Mouse (Mus musculus) heart, embryonic 14.5 days (tissue): ENCODE results near the gene Arhgap31. TPM values are rescaled to one million over a fixed set of nuclear protein-coding genes. Genes with fewer than 3 reads are reported as not detected.

Source experiments
- ATAC-seq: fragments of 200-750 bp; cut with Nextera tagmentation; 2 replicates; pipeline ENCODE4 v1.8.0; 2017; ENCODE audit warnings: low read depth, moderate TSS enrichment; ENCODE audit not compliant: insufficient number of reproducible peaks, insufficient read depth, low FRiP score
- H3K27ac ChIP-seq, 2 experiments: fragments of 200-500 bp in 1 of 2; fragments of 300-500 bp in 1 of 2; sonication (generic) in 1 of 2; replicated peaks in 1 of 2; 2 replicates each; pipeline ENCODE4 v1.5.1; 2012 to 2014; ENCODE audit warnings: low read depth in 2 of 2, low read length in 2 of 2, control low read depth in 1 of 2, mild to moderate bottlenecking in 1 of 2, mixed read lengths in 1 of 2; ENCODE audit not compliant: control insufficient read depth in 1 of 2, insufficient read depth in 1 of 2
- H3K27me3 ChIP-seq: fragments of 300-500 bp; sonication (generic); 2 replicates; pipeline ENCODE4 v1.6.1; 2014; ENCODE audit warnings: mild to moderate bottlenecking, low read length, control low read depth; ENCODE audit not compliant: control insufficient read depth, insufficient read depth
- H3K36me3 ChIP-seq: fragments of 300-500 bp; sonication (generic); 2 replicates; pipeline ENCODE4 v1.6.1; 2014; ENCODE audit warnings: mild to moderate bottlenecking, control low read depth, low read length, mixed read lengths; ENCODE audit not compliant: control insufficient read depth, insufficient read depth
- H3K4me1 ChIP-seq, 2 experiments: fragments of 200-500 bp in 1 of 2; fragments of 300-500 bp in 1 of 2; sonication (generic) in 1 of 2; 2 replicates each; pipeline ENCODE4 v1.6.1; 2012 to 2014; ENCODE audit warnings: low read length in 2 of 2, control low read depth in 1 of 2, mixed read lengths in 1 of 2; ENCODE audit not compliant: control insufficient read depth in 2 of 2, insufficient read depth in 2 of 2
- H3K4me2 ChIP-seq: fragments of 300-500 bp; sonication (generic); 2 replicates; pipeline ENCODE4 v1.6.1; 2014; ENCODE audit warnings: mild to moderate bottlenecking, low read length
- H3K4me3 ChIP-seq, 2 experiments: fragments of 200-500 bp in 1 of 2; fragments of 300-500 bp in 1 of 2; sonication (generic) in 1 of 2; 2 replicates each; pipeline ENCODE4 v1.5.1; 2012 to 2014; ENCODE audit warnings: low read length in 2 of 2, mild to moderate bottlenecking in 2 of 2, control low read depth in 1 of 2, low read depth in 1 of 2, moderate library complexity in 1 of 2; ENCODE audit not compliant: control insufficient read depth in 1 of 2, insufficient read depth in 1 of 2
- H3K9ac ChIP-seq: fragments of 300-500 bp; sonication (generic); 2 replicates; pipeline ENCODE4 v1.6.1; 2014; ENCODE audit warnings: mild to moderate bottlenecking, low read length
- H3K9me3 ChIP-seq: fragments of 300-500 bp; sonication (generic); 2 replicates; pipeline ENCODE4 v1.6.1; 2016; ENCODE audit warnings: low read length, control low read depth; ENCODE audit not compliant: control insufficient read depth
- WGBS: fragments of 180-500 bp; shearing (Covaris S2); extraction: QIAGEN DNeasy Blood & Tissue Kit; methylation state at CpG from one replicate; pipeline ENCODE4 v1.1.7; 2014; 5-methylcytosine and 5-hydroxymethylcytosine counted together
- polyA plus RNA-seq: library from polyadenylated mRNA; unstranded; fragments of >200 nt; fragmentation: Nextera tagmentation; extraction: Ambion mirVana; gene quantifications from 2 replicates; pipeline ENCODE4 v1.2.1, GENCODE M21; 2014

The Arhgap31 gene
- polyA plus RNA-seq, 1 experiment from 2014 or later, result 51.3 TPM

DNA sequence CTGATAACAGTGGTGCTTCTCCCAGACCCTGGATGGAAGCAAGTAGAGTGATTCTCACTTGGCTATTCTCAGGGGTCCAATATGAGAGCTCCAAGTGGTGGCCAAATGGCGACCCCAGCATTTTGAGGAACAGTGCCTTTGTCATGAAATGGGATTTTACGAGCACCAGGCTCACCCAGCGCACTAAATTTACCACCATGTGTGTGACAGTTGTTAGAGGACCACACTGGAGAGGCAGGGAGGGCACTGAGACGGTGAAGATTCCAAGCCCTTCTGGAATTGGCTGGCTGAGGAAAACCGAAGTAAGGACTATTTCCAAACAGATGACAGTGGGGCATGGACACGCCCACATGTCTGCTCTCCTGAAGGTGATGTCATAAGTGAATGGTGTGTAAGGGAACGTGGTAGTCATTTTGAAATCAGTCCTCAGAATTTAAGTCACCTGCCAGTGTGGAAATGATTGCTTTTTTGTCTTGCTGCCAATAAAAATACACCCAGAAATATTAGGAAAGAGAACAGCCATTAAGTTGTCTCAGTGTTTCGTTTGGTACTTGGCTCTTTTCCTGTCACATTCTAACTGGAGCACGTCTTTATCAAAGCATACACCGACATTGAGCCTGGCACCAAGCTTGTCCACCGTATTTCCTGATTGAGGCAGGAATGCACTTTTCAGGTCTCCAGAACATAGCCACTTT lies 113.9 kb downstream of the Arhgap31 start:
- Histone ChIP-seq H3K4me3 (no peak overlapping the region), H3K36me3 (peaks cover 78% of the 10 kb centered on the region), H3K9me3 (no peaks in the 10 kb centered on the region), H3K4me1 (no peaks in the 10 kb centered on the region), H3K27ac (0 out of 4 replicates have a peak overlapping the region, but pooled peaks of 1 of the 2 experiments have one; percentile 15), H3K9ac (no peak overlapping the region), H3K27me3 (no peaks in the 10 kb centered on the region), H3K4me2 (no peak overlapping the region)
- ATAC-seq, result no peak
- WGBS, result 66% methylated on average over 11 of the region's 11 CpGs

DNA sequence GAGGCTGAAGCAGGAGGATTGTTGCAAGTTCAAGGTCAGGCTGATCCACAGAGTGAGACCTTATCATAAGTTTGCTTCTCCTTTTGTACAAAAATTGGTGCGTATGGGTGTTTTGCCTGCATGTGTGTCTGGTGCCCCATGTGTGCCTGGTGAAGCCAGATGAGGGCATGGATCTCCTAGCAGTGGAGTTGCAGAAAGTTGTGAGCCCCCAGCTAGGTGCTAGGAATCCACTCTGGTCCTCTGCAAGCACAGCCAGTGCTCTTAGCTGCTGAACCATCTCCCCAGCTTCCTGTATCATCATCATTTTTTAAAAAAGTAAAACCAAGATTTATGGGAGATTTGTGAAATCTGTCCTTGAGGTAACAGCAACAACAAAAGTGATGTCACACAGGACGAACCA lies 116.4 kb downstream of the Arhgap31 start:
- ATAC-seq, result no peak
- no peak overlapping the region for H3K4me3 ChIP-seq
- 93% methylated on average over 2 of the region's 2 CpGs for WGBS
- no peak overlapping the region for H3K9ac ChIP-seq
- H3K27me3 ChIP-seq, result no peaks in the 10 kb centered on the region
- H3K9me3 ChIP-seq, result no peaks in the 10 kb centered on the region
- H3K4me2 ChIP-seq, result no peak overlapping the region
- H3K36me3 ChIP-seq, result peaks cover 67% of the 10 kb centered on the region
- H3K4me1 ChIP-seq, result no peaks in the 10 kb centered on the region
- no peak overlapping the region for H3K27ac ChIP-seq

DNA sequence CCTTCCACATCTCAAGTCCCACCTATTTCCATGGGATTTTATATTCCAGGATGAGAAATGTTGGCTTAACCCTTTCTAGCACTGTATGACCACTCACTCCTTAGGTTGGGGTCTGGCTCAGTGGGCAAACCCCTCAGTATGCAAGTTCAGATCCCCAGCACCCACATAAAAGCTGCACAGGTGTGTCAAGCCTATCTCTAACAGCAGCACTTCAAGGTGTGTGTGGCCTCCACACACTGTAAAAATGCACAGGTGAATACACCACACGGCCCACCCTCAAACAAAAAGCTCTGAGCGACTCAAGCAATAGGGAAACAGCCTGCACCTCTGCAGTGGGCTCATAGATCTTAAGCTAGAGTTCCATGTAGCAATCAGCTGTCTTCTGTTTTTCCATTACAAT lies 117.0 kb downstream of the Arhgap31 start:
- H3K4me2 ChIP-seq, result no peak overlapping the region
- H3K27me3 ChIP-seq, result no peaks in the 10 kb centered on the region
- H3K4me1 ChIP-seq, result no peaks in the 10 kb centered on the region
- H3K9ac ChIP-seq, result no peak overlapping the region
- WGBS, result 86% methylated on average over 2 of the region's 2 CpGs
- no peaks in the 10 kb centered on the region for H3K9me3 ChIP-seq
- H3K36me3 ChIP-seq, result peaks cover 67% of the 10 kb centered on the region
- no peak overlapping the region for H3K4me3 ChIP-seq
- no peak overlapping the region for H3K27ac ChIP-seq
- ATAC-seq, result no peak

GRCm38 (mm10) chr16:38594435-38594834 lies 118.6 kb downstream of the Arhgap31 start:
- Histone ChIP-seq H3K9ac (no peak overlapping the region), H3K4me2 (no peak overlapping the region)

DNA sequence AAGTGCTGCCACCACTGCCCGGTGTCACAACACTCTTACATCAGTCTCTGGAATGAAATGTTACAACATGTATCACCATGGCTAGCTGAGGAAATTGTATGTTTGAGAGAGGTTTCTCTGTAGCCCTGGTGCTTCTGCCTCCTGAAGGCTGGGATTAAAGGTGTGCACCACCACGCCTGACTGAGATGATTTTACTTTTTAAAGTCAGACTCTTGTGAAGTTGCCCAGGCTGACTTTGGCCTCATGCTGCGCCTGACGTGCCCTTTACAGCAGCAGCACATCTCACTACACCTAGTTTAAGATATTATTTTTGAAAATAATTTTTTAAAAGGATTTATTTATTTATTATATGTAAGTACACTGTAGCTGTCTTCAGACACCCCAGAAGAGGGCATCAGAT lies 120.1 kb downstream of the Arhgap31 start:
- Histone ChIP-seq H3K36me3 (peaks cover 63% of the 10 kb centered on the region), H3K27ac (no peak overlapping the region)
- WGBS, result 91% methylated on average over 4 of the region's 4 CpGs

More at GRCm38 (mm10) chr16:38594435-38594834, 118.6 kb downstream of the Arhgap31 start:
- Histone ChIP-seq H3K27ac (0 out of 4 replicates have a peak overlapping the region, but pooled peaks of 1 of the 2 experiments have one; percentile 6), H3K4me1 (no peaks in the 10 kb centered on the region), H3K27me3 (no peaks in the 10 kb centered on the region), H3K36me3 (peaks cover 64% of the 10 kb centered on the region), H3K9me3 (no peaks in the 10 kb centered on the region), H3K4me3 (no peak overlapping the region)
- 29% methylated on average over 1 of the region's 1 CpGs for WGBS
- ATAC-seq, result no peak

DNA sequence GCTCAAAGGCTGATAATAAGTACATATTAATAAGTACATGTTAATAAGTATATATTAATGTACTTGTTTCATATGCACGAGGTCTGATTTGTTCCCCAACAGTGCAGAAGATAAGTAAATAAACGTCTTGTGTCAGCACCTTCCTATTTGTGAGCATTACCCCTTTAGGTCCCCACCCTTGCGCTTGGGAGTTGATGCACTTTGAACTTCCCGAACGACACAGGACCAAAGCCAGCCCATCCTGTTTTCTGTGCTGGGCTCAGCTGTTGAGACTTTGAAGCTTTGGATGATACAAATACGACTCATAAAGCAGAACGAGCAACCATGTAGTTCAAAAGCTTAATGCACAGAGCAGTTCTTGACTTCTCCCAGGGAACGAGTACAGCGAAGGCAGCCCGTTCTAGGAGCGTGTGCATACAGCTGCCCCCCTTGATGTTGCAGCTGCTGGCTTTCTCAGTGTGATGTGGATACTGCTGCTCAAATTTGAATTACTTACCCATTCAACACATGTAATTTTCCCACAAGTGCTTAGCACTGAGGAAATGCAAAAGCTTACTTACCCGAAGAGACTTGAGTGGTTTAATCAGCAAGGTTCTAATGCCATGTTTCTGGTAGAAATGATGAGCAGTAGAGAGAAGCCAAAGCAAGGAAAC lies 120.9 kb downstream of the Arhgap31 start:
- H3K36me3 ChIP-seq, result peaks cover 70% of the 10 kb centered on the region
- no peaks in the 10 kb centered on the region for H3K9me3 ChIP-seq
- no peaks in the 10 kb centered on the region for H3K27me3 ChIP-seq
- H3K4me1 ChIP-seq, result no peaks in the 10 kb centered on the region
- no peak overlapping the region for H3K4me2 ChIP-seq
- no peak overlapping the region for H3K9ac ChIP-seq
- 79% methylated on average over 12 of the region's 12 CpGs for WGBS
- H3K4me3 ChIP-seq, result no peak overlapping the region
- no peak for ATAC-seq
- no peak overlapping the region for H3K27ac ChIP-seq

More for the DNA sequence above, 120.1 kb downstream of the Arhgap31 start:
- H3K9me3 ChIP-seq, result no peaks in the 10 kb centered on the region
- no peak overlapping the region for H3K9ac ChIP-seq
- no peaks in the 10 kb centered on the region for H3K27me3 ChIP-seq
- no peak for ATAC-seq
- H3K4me3 ChIP-seq, result no peak overlapping the region
- no peak overlapping the region for H3K4me2 ChIP-seq
- no peaks in the 10 kb centered on the region for H3K4me1 ChIP-seq

DNA sequence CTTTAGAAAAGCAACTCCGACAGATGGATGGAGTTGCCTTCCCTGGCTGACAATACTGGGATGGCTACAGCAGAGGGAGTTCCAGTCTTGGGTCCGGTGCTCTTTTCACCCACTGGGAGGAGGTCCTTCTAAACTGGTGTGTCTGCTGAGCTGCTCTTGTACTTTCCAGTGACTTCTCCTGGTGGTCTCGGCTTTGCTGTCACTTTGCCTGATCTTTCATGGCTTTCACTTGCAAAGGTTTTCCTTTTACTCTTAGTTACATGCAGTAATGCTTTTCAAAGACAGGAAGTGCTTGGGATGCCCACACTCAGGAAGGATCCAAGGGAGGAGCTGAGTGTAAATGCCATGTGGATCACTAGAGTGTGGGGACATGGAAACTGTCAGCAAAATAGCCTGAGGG lies 121.6 kb downstream of the Arhgap31 start:
- Histone ChIP-seq H3K4me1 (no peaks in the 10 kb centered on the region), H3K36me3 (peaks cover 74% of the 10 kb centered on the region), H3K9me3 (no peaks in the 10 kb centered on the region), H3K4me2 (no peak overlapping the region), H3K9ac (no peak overlapping the region), H3K27ac (0 out of 4 replicates have a peak overlapping the region, but pooled peaks have one; percentile 16 to 17), H3K27me3 (no peaks in the 10 kb centered on the region), H3K4me3 (no peak overlapping the region)
- 48% methylated on average over 3 of the region's 3 CpGs for WGBS
- ATAC-seq, result no peak
